Mouse (Mus musculus) adrenal gland, adult 2 months (tissue): ENCODE measurements around the gene Mknk2. TPM values are rescaled to one million over a fixed set of nuclear protein-coding genes. Genes with fewer than 3 reads are reported as not detected.

Source experiments
- DNase-seq: peaks from one replicate; pipeline ENCODE4 v3.0.0; 2021
- polyA plus RNA-seq: library from polyadenylated mRNA; depleted of rRNA; stranded (reverse); fragments of >200 nt; gene quantifications from 2 replicates; pipeline ENCODE4 v1.2.3, GENCODE M21; 2012
- total RNA-seq, 2 experiments: library from RNA; stranded (reverse); gene quantifications; 2 replicates each; pipeline ENCODE4 v1.2.3; 2021

Gene Mknk2
- total and polyA plus RNA-seq, 3 experiments = 185 to 427 (median 189) TPM

- DNase-seq = peak; percentile 72
Measured at GRCm38 (mm10) chr10:80669737-80670485, 8.0 kb downstream of the Mknk2 start.

GRCm38 (mm10) chr10:80669018-80669417, 8.9 kb downstream of the Mknk2 start:
- DNase-seq = no peak

- no peak for DNase-seq
Measured at GRCm38 (mm10) chr10:80668614-80669013, 9.3 kb downstream of the Mknk2 start.

GRCm38 (mm10) chr10:80666837-80667412, 11.0 kb downstream of the Mknk2 start:
- no peak for DNase-seq

- no peak for DNase-seq
Measured at GRCm38 (mm10) chr10:80665981-80666733, 11.8 kb downstream of the Mknk2 start.

- DNase-seq = peak; percentile 50
Measured at GRCm38 (mm10) chr10:80665459-80665858, 12.5 kb downstream of the Mknk2 start.

GRCm38 (mm10) chr10:80665016-80665380, 12.9 kb downstream of the Mknk2 start:
- peak; percentile 90 for DNase-seq

- peak; percentile 91 for DNase-seq
Measured at GRCm38 (mm10) chr10:80664197-80665015, 13.5 kb downstream of the Mknk2 start.

- DNase-seq = no peak
Measured at GRCm38 (mm10) chr10:80663485-80664196, 14.3 kb downstream of the Mknk2 start.

- DNase-seq = no peak
Measured at GRCm38 (mm10) chr10:80661149-80661548, 16.8 kb downstream of the Mknk2 start.

- DNase-seq = peak; percentile 71
Measured at GRCm38 (mm10) chr10:80659213-80659612, 18.7 kb downstream of the Mknk2 start.

GRCm38 (mm10) chr10:80658841-80659202, 19.1 kb downstream of the Mknk2 start:
- no peak for DNase-seq

- DNase-seq = no peak
Measured at GRCm38 (mm10) chr10:80658194-80658840, 19.6 kb downstream of the Mknk2 start.

GRCm38 (mm10) chr10:80656863-80657623, 20.9 kb downstream of the Mknk2 start, which contains the start of gene Btbd2:
Gene Btbd2 (minus strand): TSS chr10:80657071.
- DNase-seq = no peak

- peak; percentile 97 for DNase-seq
Measured at GRCm38 (mm10) chr10:80656130-80656862, 21.6 kb downstream of the Mknk2 start.

GRCm38 (mm10) chr10:80655406-80656129, 22.3 kb downstream of the Mknk2 start:
- DNase-seq = no peak

- no peak for DNase-seq
Measured at GRCm38 (mm10) chr10:80654866-80655265, 23.0 kb downstream of the Mknk2 start.

- peak; percentile 69 for DNase-seq
Measured at GRCm38 (mm10) chr10:80653156-80653720, 24.7 kb downstream of the Mknk2 start.
